In genomic region chr11:22863581-22863980, GRCm38 (mm10) we compare ENCODE assay signal across 26 mouse cellular contexts.
"Had no signal": no experiment of that assay in that cellular context is flagged by ENCODE, and none has a peak within 500 bp of the region (broad histone marks: within the 10 kb centered on the region; RNA-seq: fewer than 3 reads in every experiment).

No protein-coding gene starts in this region.

- H3K9ac ChIP-seq: heart, embryonic 13.5 days; heart, embryonic 15.5 days; hindbrain, embryonic 12.5 days; hindbrain, embryonic 14.5 days; intestine, embryonic 15.5 days; limb, embryonic 13.5 days; limb, embryonic 15.5 days; liver, embryonic 12.5 days; liver, embryonic 14.5 days had no signal

- H3K36me3 ChIP-seq: heart, embryonic 13.5 days; heart, embryonic 15.5 days; hindbrain, embryonic 10.5 days; hindbrain, embryonic 12.5 days; intestine, embryonic 15.5 days; limb, embryonic 13.5 days; limb, embryonic 15.5 days; liver, embryonic 12.5 days had no signal

- H3K9me3 ChIP-seq: heart, embryonic 13.5 days; heart, embryonic 15.5 days; hindbrain, embryonic 10.5 days; hindbrain, embryonic 12.5 days; intestine, embryonic 15.5 days; limb, embryonic 13.5 days; limb, embryonic 15.5 days; liver, embryonic 12.5 days had no signal

- H3K4me3 ChIP-seq: gastrocnemius, adult 2 months; heart, adult 2 months; heart, embryonic 13.5 days; heart, embryonic 15.5 days; hindbrain, embryonic 10.5 days; hindbrain, embryonic 12.5 days; intestine, embryonic 15.5 days; layer of hippocampus, adult 2 months; limb, embryonic 13.5 days; limb, embryonic 15.5 days; liver, embryonic 12.5 days had no signal

- H3K27ac ChIP-seq: gastrocnemius, adult 2 months; heart, adult 2 months; heart, embryonic 13.5 days; heart, embryonic 15.5 days; hindbrain, embryonic 10.5 days; hindbrain, embryonic 12.5 days; hindbrain, embryonic 14.5 days; intestine, embryonic 15.5 days; layer of hippocampus, adult 2 months; limb, embryonic 13.5 days; limb, embryonic 15.5 days; liver, embryonic 12.5 days; liver, embryonic 14.5 days had no signal

- ATAC-seq: hindbrain, embryonic 16.5 days; inflammation-experienced regulatory T-cells, adult 6 months; intestine, embryonic 15.5 days; intestine, postnatal 0 days; liver, embryonic 12.5 days had no signal

- H3K4me2 ChIP-seq: heart, embryonic 11.5 days; heart, embryonic 13.5 days; heart, embryonic 15.5 days; hindbrain, embryonic 12.5 days; hindbrain, embryonic 14.5 days; intestine, embryonic 15.5 days; limb, embryonic 13.5 days; limb, embryonic 15.5 days; liver, embryonic 12.5 days had no signal

- DNase-seq: gastrocnemius, adult 2 months; gastrocnemius, postnatal 10 days; gastrocnemius, postnatal 25 days; heart, postnatal 14 days; heart, postnatal 4 days; kidney, adult 18-20 months; kidney, postnatal 10 days; kidney, postnatal 4 days; layer of hippocampus, postnatal 36 days; left cerebral cortex, postnatal 4 days had no signal
